Mouse (Mus musculus) urinary bladder, postnatal 14 days (tissue): ENCODE measurements around the gene Ahdc1.
"Not testable (repeated sequence)": the region's sequence is repeated elsewhere in the genome, so short reads cannot be mapped to it uniquely, and the experiment has no call there.

Experiments used
- DNase-seq: peaks from one replicate; pipeline ENCODE4 v3.0.0; 2021; ENCODE audit warnings: low spot score

Ahdc1 gene

GRCm38 (mm10) chr4:133079416-133080113 is 68.5 kb downstream of the Ahdc1 start:
- DNase-seq, result no peak

DNA sequence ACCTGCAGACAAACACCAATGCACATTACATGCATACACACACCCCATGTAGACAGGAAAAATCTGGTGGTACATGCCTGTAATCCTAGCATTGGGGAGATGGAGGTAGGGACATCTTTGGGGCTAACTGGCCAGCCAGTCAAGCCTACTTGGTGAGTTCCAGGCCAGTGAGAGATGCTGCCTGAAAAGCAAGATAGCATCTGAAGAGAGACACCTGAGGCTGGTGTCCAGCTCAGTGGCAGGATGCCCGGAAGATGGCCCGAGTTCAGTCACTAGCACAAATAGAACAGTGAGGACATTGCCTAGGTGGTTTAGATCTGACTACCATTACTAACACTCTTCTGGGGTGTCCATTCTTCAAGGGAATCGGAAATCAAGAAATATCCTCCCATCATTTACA is 69.8 kb downstream of the Ahdc1 start:
- no peak for DNase-seq

GRCm38 (mm10) chr4:133082216-133082773 is 71.2 kb downstream of the Ahdc1 start:
- DNase-seq, result no peak

DNA sequence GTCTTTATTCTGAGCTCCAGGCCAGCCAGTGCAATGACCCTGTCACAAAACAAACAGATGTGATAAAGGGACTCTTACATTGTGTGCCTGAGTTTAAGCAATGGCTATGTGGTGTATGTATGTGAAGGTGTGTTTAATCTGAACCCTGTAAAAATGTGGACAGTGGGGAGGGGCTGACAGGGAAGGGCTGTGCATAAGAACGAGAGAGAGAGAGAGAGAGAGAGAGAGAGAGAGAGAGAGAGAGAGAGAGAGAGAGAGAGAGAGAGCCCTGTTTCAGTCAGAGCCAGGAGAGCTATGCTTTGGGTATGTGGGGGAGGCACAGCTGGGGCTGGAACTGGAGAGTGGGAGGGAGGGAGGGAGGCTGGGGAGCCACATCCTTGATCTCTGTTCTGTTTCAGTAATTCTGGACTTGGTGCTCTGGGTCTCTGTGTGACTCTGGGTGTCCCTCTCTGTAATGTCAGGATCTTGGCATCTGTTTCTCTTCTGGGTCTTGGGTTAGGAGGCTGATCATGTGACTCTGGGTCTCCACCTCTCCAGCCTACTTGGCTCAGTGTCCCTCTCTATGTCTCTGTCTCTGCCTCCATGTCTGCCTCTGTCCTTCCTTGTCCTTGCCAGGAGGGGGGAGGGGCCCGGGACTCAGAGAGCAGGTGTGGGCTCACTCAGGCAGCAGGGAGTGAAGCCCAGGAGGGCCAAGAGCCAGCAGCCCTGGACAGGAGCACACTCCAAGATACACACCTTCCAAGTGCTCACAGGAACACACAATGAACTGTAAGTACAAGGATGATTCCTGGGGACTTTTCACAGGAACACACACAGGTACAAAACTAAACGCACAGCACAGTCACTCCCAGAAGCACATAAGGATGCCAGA is 73.2 kb downstream of the Ahdc1 start:
- DNase-seq, result peak; percentile 69

DNA sequence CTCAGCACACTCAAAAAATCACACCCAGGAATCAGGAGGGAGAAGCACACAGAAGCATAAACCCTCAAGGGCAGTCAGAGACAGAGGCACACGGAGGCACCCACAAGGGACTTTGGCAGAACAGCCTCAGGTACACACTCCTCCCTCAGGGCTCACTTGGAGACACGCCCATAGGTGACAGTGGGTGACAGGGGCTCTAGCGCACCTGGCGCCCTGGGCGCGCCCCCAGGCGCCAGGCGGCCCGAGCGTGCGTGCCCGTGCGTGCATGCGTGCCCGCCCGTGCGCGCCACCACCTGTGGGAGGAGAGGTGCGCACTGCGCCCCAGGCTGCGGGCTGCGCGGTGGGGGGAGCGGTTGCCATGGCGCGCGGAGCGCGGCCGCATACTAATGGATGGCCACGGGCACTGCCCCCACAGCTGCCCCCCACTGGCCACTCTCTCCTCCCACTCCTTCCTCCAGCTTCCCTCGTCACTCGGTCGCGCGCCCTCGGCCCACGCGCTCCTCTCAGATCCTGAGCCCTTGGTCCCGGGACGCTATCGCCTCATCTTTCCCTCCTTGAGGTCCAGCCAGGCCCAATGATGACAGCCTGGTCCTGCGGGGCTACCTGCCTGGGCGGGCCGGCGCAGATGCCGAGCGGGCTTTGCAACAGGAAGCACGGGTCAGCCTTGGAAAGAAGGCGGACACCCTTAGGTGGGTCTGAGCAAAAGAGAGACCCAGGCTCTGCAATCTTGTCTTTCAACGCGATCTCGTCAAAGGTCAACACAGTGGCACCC is 74.1 kb downstream of the Ahdc1 start:
- peak; percentile 69 for DNase-seq

GRCm38 (mm10) chr4:133085783-133086342 is 74.8 kb downstream of the Ahdc1 start:
- no peak for DNase-seq

DNA sequence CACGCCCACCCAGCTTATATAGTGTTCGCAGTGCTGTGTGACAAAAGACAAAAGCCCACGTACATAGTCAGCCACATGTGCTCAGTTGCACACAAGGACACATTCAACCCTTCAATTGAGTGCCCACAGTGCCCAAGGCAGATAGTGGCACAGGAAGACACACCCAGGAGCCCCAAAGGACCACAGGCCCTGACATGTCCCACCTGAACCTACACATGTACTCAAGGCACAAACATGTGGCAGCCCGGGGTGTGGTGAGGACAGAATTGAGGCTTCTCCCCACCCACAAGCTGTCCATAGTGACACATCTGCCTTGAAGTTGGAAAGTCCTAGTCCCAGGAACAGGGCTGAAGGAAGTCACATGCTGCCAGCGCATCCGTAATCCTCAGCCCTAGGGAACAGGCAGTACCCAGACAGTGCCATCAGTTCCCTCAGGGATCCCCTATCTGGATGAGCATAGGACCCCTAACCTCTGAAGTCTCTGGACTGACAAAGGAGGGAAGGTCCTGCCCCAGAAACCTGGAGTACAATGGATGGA is 76.2 kb downstream of the Ahdc1 start:
- DNase-seq, result no peak

- DNase-seq, result no peak
These were observed 76.8 kb downstream of the Ahdc1 start for GRCm38 (mm10) chr4:133087835-133088234.

- DNase-seq, result no peak
These were observed 78.3 kb downstream of the Ahdc1 start for GRCm38 (mm10) chr4:133089319-133089718.

GRCm38 (mm10) chr4:133089802-133090201 is 78.7 kb downstream of the Ahdc1 start:
- no peak for DNase-seq

DNA sequence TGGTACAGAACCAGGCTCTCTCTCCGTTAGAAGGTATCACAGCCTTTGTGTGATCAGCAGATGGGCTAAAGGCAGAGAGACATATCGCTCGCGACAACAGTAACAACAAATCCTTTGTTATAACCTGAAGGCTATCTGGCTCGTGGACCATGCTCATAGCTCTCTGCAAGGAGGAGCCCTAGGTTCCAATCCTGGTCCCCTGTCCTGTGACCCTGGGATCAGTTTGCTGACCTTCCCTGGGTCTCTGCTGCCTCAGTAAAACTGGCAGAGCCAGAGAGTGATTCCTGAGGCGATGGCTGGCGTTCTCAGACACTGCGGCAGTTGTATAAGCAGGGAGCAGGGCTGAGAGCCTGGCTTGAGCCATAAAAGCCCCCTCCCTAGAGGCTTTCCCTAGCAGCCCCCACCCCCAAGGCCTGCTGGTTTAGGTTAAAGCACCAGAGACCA is 79.2 kb downstream of the Ahdc1 start:
- DNase-seq, result no peak

DNA sequence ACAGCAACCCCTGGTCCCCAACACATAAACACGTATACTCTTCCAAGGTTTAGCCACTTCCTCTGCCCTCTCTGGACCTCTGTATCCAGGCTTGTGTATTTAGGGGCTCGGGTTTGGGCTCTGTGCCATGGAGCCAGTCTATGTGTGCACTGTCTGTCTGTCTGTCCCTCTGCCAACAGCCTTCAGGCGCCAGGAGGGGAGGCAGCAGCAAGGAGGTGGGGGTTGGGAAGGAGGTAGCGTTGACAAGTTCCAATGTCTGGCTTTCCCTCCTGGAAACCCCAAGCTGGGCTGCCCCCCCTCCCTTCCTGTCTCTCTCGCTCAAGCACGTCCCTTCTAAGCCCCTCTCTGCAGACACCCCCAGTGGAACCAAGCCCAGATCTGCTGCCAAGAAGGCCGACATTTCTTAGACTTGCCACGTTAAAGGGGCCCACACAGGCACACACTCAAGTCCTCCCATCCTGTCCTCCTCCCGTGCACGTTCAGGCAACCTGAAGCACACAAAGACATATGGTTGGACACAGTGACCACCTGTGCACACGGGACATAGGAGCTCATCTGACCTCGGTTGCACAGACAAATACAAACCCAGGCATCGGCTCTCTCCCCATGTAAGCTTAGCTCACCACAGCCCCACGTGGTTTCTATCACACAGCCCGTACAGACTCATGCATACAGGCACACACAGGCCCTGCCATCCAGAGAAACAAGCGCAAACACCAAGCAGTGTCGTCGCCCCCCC is 79.8 kb downstream of the Ahdc1 start:
- no peak for DNase-seq

DNA sequence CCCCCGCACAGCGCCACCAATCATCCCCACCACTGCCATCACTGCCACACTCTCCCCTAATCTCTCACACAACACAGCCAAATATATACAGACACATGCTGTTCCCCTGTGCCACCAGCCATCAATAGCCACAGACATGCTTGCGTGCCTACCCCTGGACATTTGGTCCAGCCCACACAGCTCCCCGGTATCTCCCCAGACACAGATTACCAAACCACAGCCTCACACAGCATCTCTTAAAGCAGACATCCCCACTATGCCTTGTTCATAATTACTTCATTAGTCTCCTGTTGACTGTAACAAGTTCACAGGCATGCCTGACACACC is 80.4 kb downstream of the Ahdc1 start:
- no peak for DNase-seq

GRCm38 (mm10) chr4:133092453-133092901 is 81.4 kb downstream of the Ahdc1 start:
- DNase-seq, result peak; percentile 54

DNA sequence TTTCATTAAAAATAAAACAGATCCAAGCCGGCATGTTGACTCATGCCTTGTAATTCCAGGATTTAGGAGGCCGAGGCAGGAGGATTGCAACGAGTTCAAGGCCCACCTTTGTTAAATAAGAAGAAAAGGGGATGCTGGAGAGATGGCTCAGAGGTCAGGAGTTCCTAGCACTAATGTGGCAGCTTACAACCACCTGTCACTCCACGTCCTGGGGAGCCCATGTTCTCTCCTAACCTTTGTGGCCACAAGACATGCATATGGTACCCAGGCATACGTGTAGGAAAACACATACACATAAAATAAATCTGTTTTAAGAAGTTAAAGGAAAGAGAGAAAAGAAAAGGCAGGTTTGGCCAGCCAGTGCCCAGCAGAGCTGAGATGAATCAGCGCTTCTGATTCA is 82.0 kb downstream of the Ahdc1 start:
- no peak for DNase-seq

DNA sequence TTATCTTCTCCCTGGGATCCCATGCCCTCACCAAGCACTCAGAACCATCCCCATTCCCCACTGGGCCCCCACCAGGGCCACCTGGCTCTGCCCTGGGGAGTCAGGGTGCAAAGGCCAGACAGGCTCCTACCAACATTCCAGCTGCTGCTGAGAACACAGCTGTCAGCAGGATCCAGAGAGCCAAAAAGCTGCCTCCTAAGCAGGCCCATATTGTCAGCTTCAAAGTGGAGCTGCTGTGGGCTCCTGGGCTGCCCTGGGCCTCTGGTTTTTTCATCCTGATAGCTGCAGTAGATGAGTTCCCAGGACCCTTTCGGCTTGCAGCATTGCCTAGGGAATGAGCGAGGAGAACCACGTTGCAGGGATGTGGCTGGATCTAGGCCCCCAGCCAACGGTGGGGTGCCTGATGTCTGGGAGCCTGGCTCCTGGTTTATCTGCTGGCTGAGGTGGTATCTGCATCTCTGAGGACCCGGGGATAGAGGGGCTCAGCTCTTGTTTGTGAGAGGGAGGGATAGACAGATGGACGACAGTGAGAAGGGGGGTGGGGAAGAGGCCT is 82.5 kb downstream of the Ahdc1 start:
- no peak for DNase-seq

DNA sequence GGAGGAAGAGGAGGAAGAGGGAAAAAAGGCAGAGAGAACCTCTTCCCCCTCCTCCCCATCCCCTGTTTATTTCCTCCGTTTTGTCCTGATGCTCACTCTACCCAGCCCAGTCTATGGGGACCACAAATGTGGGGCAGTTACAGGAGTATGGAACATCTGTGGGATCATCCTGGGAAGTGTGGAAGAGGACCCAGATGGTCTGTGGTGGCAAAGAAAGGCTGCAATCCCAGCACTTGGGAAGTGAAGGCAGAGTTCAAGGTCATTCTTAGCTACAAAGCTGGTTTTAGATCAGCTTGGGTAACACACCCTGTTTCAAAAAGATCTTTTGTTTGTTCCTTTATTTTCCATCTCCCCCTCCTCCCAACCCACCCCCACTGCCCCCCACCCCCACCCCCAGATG is 83.2 kb downstream of the Ahdc1 start:
- no peak for DNase-seq

GRCm38 (mm10) chr4:133094936-133095733 is 84.1 kb downstream of the Ahdc1 start:
- peak; percentile 72 for DNase-seq

- not testable (repeated sequence) for DNase-seq
These were observed 84.6 kb downstream of the Ahdc1 start for GRCm38 (mm10) chr4:133095734-133096065.

- DNase-seq, result not testable (repeated sequence)
These were observed 85.6 kb downstream of the Ahdc1 start for GRCm38 (mm10) chr4:133096671-133097070.
